ENCODE assay signal across 26 mouse cellular contexts in the genomic region with DNA sequence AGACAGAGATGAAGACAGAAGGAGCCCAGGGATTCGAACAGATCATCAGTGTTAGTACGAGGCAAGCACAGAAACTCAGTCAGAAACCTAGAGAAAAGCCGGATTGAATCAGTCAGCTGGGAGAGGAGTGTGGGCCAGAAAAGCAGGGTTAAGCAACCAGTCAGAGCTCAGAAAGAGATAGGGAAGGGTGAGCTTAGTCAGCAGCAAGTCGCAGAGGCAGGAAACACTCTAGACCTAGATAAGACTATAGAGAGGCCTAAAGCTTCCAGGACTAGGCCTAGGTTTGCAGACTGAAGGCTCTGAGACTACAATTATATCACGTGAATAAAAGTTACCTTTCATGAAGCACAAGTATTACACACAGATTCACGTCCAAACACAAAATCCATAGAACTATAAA.
DNase-seq lines count a peak whose midpoint lies in the region; ATAC-seq and TF ChIP-seq lines count a peak whose summit lies in the region.
"Had no signal": no experiment of that assay in that cellular context is flagged by ENCODE, and none has a peak within 500 bp of the region (broad histone marks: within the 10 kb centered on the region; RNA-seq: fewer than 3 reads in every experiment).

No protein-coding gene starts in this region.

- no peaks in the 10 kb centered on the region for H3K4me1 ChIP-seq in midbrain, embryonic 11.5 days (ENCODE audit: control insufficient read depth, insufficient read depth, low read length)
- H3K4me1 ChIP-seq in midbrain, embryonic 16.5 days (ENCODE audit: control insufficient read depth, insufficient read depth, low read length), result no peaks in the 10 kb centered on the region
- H3K4me1 ChIP-seq in MEL (ENCODE audit: control insufficient read depth in 1 of 2, insufficient read depth in 2 of 2, low read length in 2 of 2), result peaks cover 0 to 6% of the 10 kb centered on the region in 2 experiments; a peak in 2 of 4 replicates
- H3K4me1 ChIP-seq: embryonic facial prominence, embryonic 13.5 days; embryonic facial prominence, embryonic 15.5 days; forebrain, embryonic 10.5 days; forebrain, embryonic 12.5 days had no signal

- no peak for TF ChIP-seq CTCF in MEL (IDR thresholded peaks at IDR 0.05 in 2 of 3, conservative IDR thresholded peaks at IDR 0.05 in 1 of 3; ENCODE audit: control insufficient read depth in 1 of 3, insufficient read depth in 1 of 3, low read depth in 2 of 3, low read length in 3 of 3, poor library complexity in 1 of 3, severe bottlenecking in 1 of 3)

- no peak overlapping the region for H3K27ac ChIP-seq in midbrain, embryonic 11.5 days (ENCODE audit: low read depth, low read length)
- H3K27ac ChIP-seq in midbrain, embryonic 16.5 days (ENCODE audit: low read length), result no peak overlapping the region
- no peak overlapping the region for H3K27ac ChIP-seq in MEL (ENCODE audit: control insufficient read depth, low read depth, low read length)
- H3K27ac ChIP-seq: embryonic facial prominence, embryonic 13.5 days; embryonic facial prominence, embryonic 15.5 days; forebrain, embryonic 10.5 days; forebrain, embryonic 12.5 days had no signal

- no peaks in the 10 kb centered on the region for H3K36me3 ChIP-seq in midbrain, embryonic 11.5 days (ENCODE audit: control insufficient read depth, insufficient read depth, low read length)
- no peaks in the 10 kb centered on the region for H3K36me3 ChIP-seq in midbrain, embryonic 16.5 days (ENCODE audit: control insufficient read depth, insufficient read depth, low read length)
- peaks cover 0 to 5% of the 10 kb centered on the region in 2 experiments; a peak in 2 of 4 replicates for H3K36me3 ChIP-seq in MEL (ENCODE audit: control insufficient read depth in 1 of 2, insufficient read depth in 2 of 2, low read length in 2 of 2)

- no peak overlapping the region for H3K4me2 ChIP-seq in midbrain, embryonic 11.5 days
- H3K4me2 ChIP-seq in midbrain, embryonic 16.5 days (ENCODE audit: low read length), result no peak overlapping the region
- H3K4me2 ChIP-seq: embryonic facial prominence, embryonic 13.5 days; embryonic facial prominence, embryonic 15.5 days; forebrain, embryonic 12.5 days had no signal

- H3K9me3 ChIP-seq in midbrain, embryonic 11.5 days (ENCODE audit: control insufficient read depth, low read length), result no peaks in the 10 kb centered on the region
- H3K9me3 ChIP-seq in midbrain, embryonic 16.5 days (replicated peaks; ENCODE audit: control insufficient read depth, low read length, poor library complexity, severe bottlenecking), result no peaks in the 10 kb centered on the region
- no peaks in the 10 kb centered on the region for H3K9me3 ChIP-seq in MEL (replicated peaks; ENCODE audit: insufficient read depth, low read length)
- H3K9me3 ChIP-seq: embryonic facial prominence, embryonic 13.5 days; embryonic facial prominence, embryonic 15.5 days; forebrain, embryonic 10.5 days; forebrain, embryonic 12.5 days; G1E had no signal

- H3K9ac ChIP-seq in midbrain, embryonic 11.5 days (ENCODE audit: low read length), result no peak overlapping the region
- no peak overlapping the region for H3K9ac ChIP-seq in midbrain, embryonic 16.5 days (ENCODE audit: low read depth, low read length)
- H3K9ac ChIP-seq in MEL (ENCODE audit: control insufficient read depth, low read depth, low read length, poor library complexity, severe bottlenecking), result no peak overlapping the region
- H3K9ac ChIP-seq: embryonic facial prominence, embryonic 13.5 days; embryonic facial prominence, embryonic 15.5 days; forebrain, embryonic 12.5 days had no signal

- H3K4me3 ChIP-seq in midbrain, embryonic 11.5 days (ENCODE audit: low read depth, low read length), result no peak overlapping the region
- H3K4me3 ChIP-seq in midbrain, embryonic 16.5 days (ENCODE audit: low read depth, low read length), result no peak overlapping the region
- H3K4me3 ChIP-seq in MEL (ENCODE audit: control insufficient read depth in 1 of 2, insufficient read depth in 1 of 2, low read depth in 2 of 2, low read length in 2 of 2), result no peak overlapping the region
- H3K4me3 ChIP-seq: embryonic facial prominence, embryonic 13.5 days; embryonic facial prominence, embryonic 15.5 days; erythroblast, embryonic 14.5 days; forebrain, embryonic 10.5 days; forebrain, embryonic 12.5 days had no signal

- TF ChIP-seq EP300 in MEL (IDR thresholded peaks at IDR 0.05; ENCODE audit: low read depth in 1 of 2, low read length in 2 of 2), result no peak

- no peak for TF ChIP-seq RAD21 in MEL (IDR thresholded peaks at IDR 0.05; ENCODE audit: low read depth, low read length)

- DNase-seq in midbrain, embryonic 11.5 days (ENCODE audit: low spot score, missing footprints), result peak; percentile 10
- peak; percentile 64 for DNase-seq in MEL (ENCODE audit: low read depth, low spot score)
- no peak for DNase-seq in kidney, adult 8-10 months
- no peak for DNase-seq in urinary bladder, postnatal 25 days (ENCODE audit: low spot score)
- DNase-seq: adrenal gland, adult 2 months; adrenal gland, postnatal 14 days; adrenal gland, postnatal 36 days; B cell, adult 2 months; cerebellum, adult 11-12 months; cerebellum, adult 2 months; cerebellum, adult 9-10 months; cerebellum, postnatal 10 days; cerebellum, postnatal 25 days; embryo, embryonic 11 days had no signal

- no peaks in the 10 kb centered on the region for H3K79me2 ChIP-seq in MEL (ENCODE audit: control insufficient read depth, insufficient read depth, low read length, poor library complexity)

- WGBS in midbrain, embryonic 11.5 days, result 89% methylated on average over 6 of the region's 6 CpGs
- 93% methylated on average over 6 of the region's 6 CpGs for WGBS in midbrain, embryonic 16.5 days

- ATAC-seq in midbrain, embryonic 11.5 days (ENCODE audit: low FRiP score), result no peak
- ATAC-seq in midbrain, embryonic 16.5 days, result no peak
- peak; percentile 37; the same call in 1 of the 2 replicates for ATAC-seq in megakaryocyte progenitor cell, adult 5-6 weeks (replicated peaks; ENCODE audit: poor library complexity)
- ATAC-seq: CD4-positive, CD25-positive, alpha-beta regulatory T cell, adult 4 months; forebrain, embryonic 14.5 days; forebrain, embryonic 16.5 days had no signal

- no peak for TF ChIP-seq POLR2A in MEL (IDR thresholded peaks at IDR 0.05; ENCODE audit: control insufficient read depth in 1 of 2, insufficient read depth in 1 of 2, low read depth in 1 of 2, low read length in 2 of 2, poor library complexity in 1 of 2)

- H3K27me3 ChIP-seq in midbrain, embryonic 11.5 days (ENCODE audit: control insufficient read depth, insufficient read depth, low read length), result no peaks in the 10 kb centered on the region
- H3K27me3 ChIP-seq in midbrain, embryonic 16.5 days (ENCODE audit: control insufficient read depth, insufficient read depth, low read depth, low read length), result no peaks in the 10 kb centered on the region
- no peaks in the 10 kb centered on the region for H3K27me3 ChIP-seq in MEL (ENCODE audit: control insufficient read depth in 1 of 2, insufficient read depth in 2 of 2, low read length in 2 of 2)
- H3K27me3 ChIP-seq: CH12.LX; embryonic facial prominence, embryonic 13.5 days; embryonic facial prominence, embryonic 15.5 days; forebrain, embryonic 12.5 days had no signal

TF ChIP-seq in MEL, 35 proteins besides CTCF, POLR2A, EP300 and RAD21:
- no peak for TF ChIP-seq MXI1 (IDR thresholded peaks at IDR 0.05; ENCODE audit: low read depth, low read length)
- TF ChIP-seq GATA1 (IDR thresholded peaks at IDR 0.05; ENCODE audit: low read depth, low read length), result peak; percentile 62; the same call in 1 of the 2 replicates

Comparison
In these comparisons a context has a peak if more than half of its experiments do, and no peak if none do; other contexts are left out.
1. DNase-seq: peak in midbrain, embryonic 11.5 days (single experiment) and MEL (single experiment); none in kidney, adult 8-10 months (0 of 2) and urinary bladder, postnatal 25 days (single experiment).